Mouse (Mus musculus) liver, embryonic 15.5 days (tissue): Measurements from ENCODE around the gene Hmx3. TPM values are rescaled to one million over a fixed set of nuclear protein-coding genes. Genes with fewer than 3 reads are reported as not detected.
A peak's percentile ranks its signal among the peaks of the same experiment; 100 is the strongest.

ENCODE experiments used
- ATAC-seq: fragments of 200-750 bp; cut with Nextera tagmentation; 2 replicates; pipeline ENCODE4 v1.8.0; 2017; ENCODE audit warnings: moderate number of reproducible peaks, mild to moderate bottlenecking, moderate library complexity; ENCODE audit not compliant: insufficient read depth
- H3K27ac ChIP-seq: fragments of 300-500 bp; sonication (generic); replicated peaks from 2 replicates; pipeline ENCODE4 v1.5.1; 2015; ENCODE audit warnings: mild to moderate bottlenecking, inconsistent platforms
- H3K27me3 ChIP-seq: fragments of 300-500 bp; sonication (generic); 2 replicates; pipeline ENCODE4 v1.6.1; 2015; ENCODE audit warnings: mild to moderate bottlenecking, inconsistent platforms
- H3K36me3 ChIP-seq: fragments of 300-500 bp; sonication (generic); replicated peaks from 2 replicates; pipeline ENCODE4 v1.6.1; 2015; ENCODE audit warnings: moderate library complexity, mild to moderate bottlenecking, inconsistent platforms
- H3K4me1 ChIP-seq: fragments of 300-500 bp; sonication (generic); replicated peaks from 2 replicates; pipeline ENCODE4 v1.6.1; 2015; ENCODE audit warnings: inconsistent platforms
- H3K4me2 ChIP-seq: fragments of 300-500 bp; sonication (generic); 2 replicates; pipeline ENCODE4 v1.6.1; 2015; ENCODE audit warnings: moderate library complexity, mild to moderate bottlenecking, inconsistent platforms
- H3K4me3 ChIP-seq: fragments of 300-500 bp; sonication (generic); replicated peaks from 2 replicates; pipeline ENCODE4 v1.5.1; 2015; ENCODE audit warnings: mild to moderate bottlenecking, inconsistent platforms
- H3K9ac ChIP-seq: fragments of 300-500 bp; sonication (generic); 2 replicates; pipeline ENCODE4 v1.6.1; 2015; ENCODE audit warnings: moderate library complexity, mild to moderate bottlenecking, inconsistent platforms
- H3K9me3 ChIP-seq: fragments of 300-500 bp; sonication (generic); replicated peaks from 2 replicates; pipeline ENCODE4 v1.6.1; 2016; ENCODE audit warnings: inconsistent platforms
- WGBS: fragments of 180-500 bp; shearing (Covaris S2); methylation state at CpG from one replicate; pipeline ENCODE4 v1.1.7; 2015; ENCODE audit warnings: mixed read lengths; ENCODE audit not compliant: insufficient replicate concordance; 5-methylcytosine and 5-hydroxymethylcytosine counted together
- polyA plus RNA-seq: library from polyadenylated mRNA; unstranded; fragments of >200 nt; fragmentation: Nextera tagmentation; extraction: Ambion mirVana; gene quantifications from 2 replicates; pipeline ENCODE4 v1.2.1, GENCODE M21; 2015

Hmx3 gene
- not detected in 2 replicates for polyA plus RNA-seq

GRCm38 (mm10) chr7:131542115-131542871 is at the start of gene Hmx3:
Hmx3 (plus strand) TSS chr7:131542867.
- H3K4me2 ChIP-seq = peak within 1 kb of the TSS; percentile 55
- peaks cover 100% of the 10 kb centered on the region for H3K27me3 ChIP-seq
- H3K4me1 ChIP-seq = peaks cover 26% of the 10 kb centered on the region
- no peaks in the 10 kb centered on the region for H3K9me3 ChIP-seq
- H3K36me3 ChIP-seq = no peaks in the 10 kb centered on the region
- H3K9ac ChIP-seq = no peak within 1 kb of the TSS
- no peak for ATAC-seq
- H3K27ac ChIP-seq = no peak within 1 kb of the TSS
- H3K4me3 ChIP-seq = peak within 1 kb of the TSS; percentile 28
- under 1% methylated on average over 62 of the region's 65 CpGs for WGBS

GRCm38 (mm10) chr7:131503739-131504138 is 38.9 kb upstream of the Hmx3 start:
- no peak for ATAC-seq
- H3K36me3 ChIP-seq = no peaks in the 10 kb centered on the region
- no peaks in the 10 kb centered on the region for H3K27me3 ChIP-seq
- H3K4me1 ChIP-seq = no peaks in the 10 kb centered on the region
- H3K9ac ChIP-seq = no peak overlapping the region
- 36% methylated on average over 2 of the region's 2 CpGs for WGBS
- no peak overlapping the region for H3K4me3 ChIP-seq
- H3K27ac ChIP-seq = no peak overlapping the region
- H3K9me3 ChIP-seq = no peaks in the 10 kb centered on the region
- H3K4me2 ChIP-seq = no peak overlapping the region

GRCm38 (mm10) chr7:131539979-131540378 is 2.7 kb upstream of the Hmx3 start:
- H3K27ac ChIP-seq = no peak overlapping the region
- H3K36me3 ChIP-seq = no peaks in the 10 kb centered on the region
- no peak for ATAC-seq
- no peak overlapping the region for H3K4me3 ChIP-seq
- peaks cover 26% of the 10 kb centered on the region for H3K4me1 ChIP-seq
- WGBS = 0% methylated on average over 7 of the region's 7 CpGs
- H3K9ac ChIP-seq = no peak overlapping the region
- H3K4me2 ChIP-seq = no peak overlapping the region
- H3K27me3 ChIP-seq = peaks cover 90% of the 10 kb centered on the region
- no peaks in the 10 kb centered on the region for H3K9me3 ChIP-seq

- H3K4me2 ChIP-seq = no peak overlapping the region
- H3K9me3 ChIP-seq = no peaks in the 10 kb centered on the region
- H3K4me3 ChIP-seq = 0 out of 2 replicates have a peak overlapping the region, but pooled peaks have one; percentile 28
- peaks cover 26% of the 10 kb centered on the region for H3K4me1 ChIP-seq
- no peaks in the 10 kb centered on the region for H3K36me3 ChIP-seq
- WGBS = 2% methylated on average over 41 of the region's 41 CpGs
- H3K27ac ChIP-seq = no peak overlapping the region
- no peak for ATAC-seq
- H3K27me3 ChIP-seq = peaks cover 100% of the 10 kb centered on the region
- no peak overlapping the region for H3K9ac ChIP-seq
Observed at GRCm38 (mm10) chr7:131541184-131542114, 1.2 kb upstream of the Hmx3 start.

- H3K36me3 ChIP-seq = no peaks in the 10 kb centered on the region
- peaks cover 26% of the 10 kb centered on the region for H3K4me1 ChIP-seq
- no peak for ATAC-seq
- H3K9me3 ChIP-seq = no peaks in the 10 kb centered on the region
- no peak overlapping the region for H3K27ac ChIP-seq
- 1% methylated on average over 71 of the region's 71 CpGs for WGBS
- H3K9ac ChIP-seq = no peak overlapping the region
- H3K27me3 ChIP-seq = peaks cover 100% of the 10 kb centered on the region
- peak overlapping the region; percentile 55 for H3K4me2 ChIP-seq
- peak overlapping the region; percentile 28 for H3K4me3 ChIP-seq
Observed at GRCm38 (mm10) chr7:131542872-131543622, 380 bp downstream of the Hmx3 start.

GRCm38 (mm10) chr7:131543623-131544481 is 1.2 kb downstream of the Hmx3 start:
- H3K4me1 ChIP-seq = peaks cover 26% of the 10 kb centered on the region
- H3K4me3 ChIP-seq = no peak overlapping the region; the same call in 1 of the 2 replicates
- H3K27me3 ChIP-seq = peaks cover 100% of the 10 kb centered on the region
- no peak for ATAC-seq
- WGBS = under 1% methylated on average over 75 of the region's 75 CpGs
- no peaks in the 10 kb centered on the region for H3K9me3 ChIP-seq
- no peak overlapping the region for H3K9ac ChIP-seq
- no peaks in the 10 kb centered on the region for H3K36me3 ChIP-seq
- H3K27ac ChIP-seq = no peak overlapping the region
- H3K4me2 ChIP-seq = peak overlapping the region; percentile 55

GRCm38 (mm10) chr7:131544871-131545270 is 2.2 kb downstream of the Hmx3 start:
- Histone ChIP-seq H3K4me3 (no peak overlapping the region), H3K27ac (no peak overlapping the region), H3K36me3 (no peaks in the 10 kb centered on the region), H3K9me3 (no peaks in the 10 kb centered on the region), H3K4me1 (peaks cover 26% of the 10 kb centered on the region), H3K9ac (no peak overlapping the region), H3K27me3 (peaks cover 100% of the 10 kb centered on the region), H3K4me2 (no peak overlapping the region)
- 3% methylated on average over 5 of the region's 5 CpGs for WGBS
- ATAC-seq = no peak

- WGBS = 4% methylated on average over 13 of the region's 13 CpGs
- Histone ChIP-seq H3K4me3 (no peak overlapping the region), H3K27me3 (peaks cover 100% of the 10 kb centered on the region), H3K27ac (no peak overlapping the region), H3K36me3 (no peaks in the 10 kb centered on the region), H3K9me3 (no peaks in the 10 kb centered on the region), H3K9ac (no peak overlapping the region), H3K4me1 (peaks cover 26% of the 10 kb centered on the region), H3K4me2 (no peak overlapping the region)
- no peak for ATAC-seq
Observed at GRCm38 (mm10) chr7:131545701-131546385, 3.2 kb downstream of the Hmx3 start.

GRCm38 (mm10) chr7:131546423-131546822 is 3.8 kb downstream of the Hmx3 start:
- H3K27ac ChIP-seq = no peak overlapping the region
- no peak for ATAC-seq
- 7% methylated on average over 2 of the region's 2 CpGs for WGBS

GRCm38 (mm10) chr7:131547481-131547880 is 4.8 kb downstream of the Hmx3 start:
- Histone ChIP-seq H3K9me3 (no peaks in the 10 kb centered on the region), H3K4me1 (peaks cover 20% of the 10 kb centered on the region), H3K4me2 (no peak overlapping the region), H3K27ac (no peak overlapping the region), H3K4me3 (no peak overlapping the region), H3K36me3 (no peaks in the 10 kb centered on the region), H3K27me3 (peaks cover 100% of the 10 kb centered on the region), H3K9ac (no peak overlapping the region)
- WGBS = 2% methylated on average over 5 of the region's 5 CpGs
- ATAC-seq = no peak

More at GRCm38 (mm10) chr7:131546423-131546822, 3.8 kb downstream of the Hmx3 start:
- no peak overlapping the region for H3K9ac ChIP-seq
- H3K4me2 ChIP-seq = no peak overlapping the region
- H3K36me3 ChIP-seq = no peaks in the 10 kb centered on the region
- no peaks in the 10 kb centered on the region for H3K9me3 ChIP-seq
- no peak overlapping the region for H3K4me3 ChIP-seq
- H3K4me1 ChIP-seq = peaks cover 26% of the 10 kb centered on the region
- H3K27me3 ChIP-seq = peaks cover 100% of the 10 kb centered on the region
